Mouse (Mus musculus) small intestine, adult 2 months (tissue): Measurements from ENCODE around the gene Fam120a.

Source experiments
- CTCF ChIP-seq: fragments of 200-500 bp; IDR thresholded peaks from 2 replicates; pipeline ENCODE4 v1.5.1; 2012; ENCODE audit warnings: low read depth, mild to moderate bottlenecking, control low read depth, inconsistent platforms, low read length, moderate library complexity, mixed read lengths; ENCODE audit not compliant: insufficient replicate concordance, insufficient read length; ENCODE audit errors: extremely low read depth
- POLR2A ChIP-seq: fragments of 200-500 bp; IDR thresholded peaks from 2 replicates; pipeline ENCODE4 v1.6.1; 2012; ENCODE audit warnings: low read depth, mild to moderate bottlenecking, control low read depth, inconsistent platforms, low read length, moderate library complexity

DNA sequence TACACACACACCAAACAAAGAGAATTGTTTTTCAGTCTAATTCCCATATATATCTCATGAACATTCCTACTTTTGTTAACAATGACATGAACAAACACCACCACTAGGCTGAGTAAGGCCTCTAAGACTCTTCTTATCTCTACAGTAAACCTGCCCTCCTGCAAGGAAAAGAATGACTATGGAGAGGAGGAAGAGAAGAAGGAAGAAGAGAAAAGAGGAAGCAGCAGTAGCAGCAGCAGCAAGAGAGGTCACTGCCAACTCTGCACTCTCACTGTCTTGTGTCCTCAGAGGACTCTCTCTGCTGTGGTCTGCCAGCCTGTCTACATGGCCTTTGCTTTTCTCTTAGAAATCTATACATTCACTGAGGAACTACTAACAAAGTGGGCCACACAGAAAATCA lies 36.1 kb downstream of the Fam120a start:
- TF ChIP-seq CTCF (no peak), POLR2A (no peak)
